Mouse (Mus musculus): ENCODE measurements around the gene Fam168a. TPM values are rescaled to one million over a fixed set of nuclear protein-coding genes. Genes with fewer than 3 reads are reported as not detected.
A peak's percentile ranks its signal among the peaks of the same experiment; 100 is the strongest.

Fam168a gene
- polyA plus RNA-seq, 1 experiment from 2014 or later, result 29.7 TPM

- Histone ChIP-seq H3K4me2 (ENCODE audit: low read length) (no peak overlapping the region), H3K9me3 (replicated peaks; ENCODE audit: low read length) (no peaks in the 10 kb centered on the region), H3K36me3 (ENCODE audit: insufficient read depth, low read length) (no peaks in the 10 kb centered on the region), H3K4me1 (replicated peaks; ENCODE audit: insufficient read depth, low read length) (no peaks in the 10 kb centered on the region), H3K27ac (no peak overlapping the region), H3K9ac (ENCODE audit: low read depth, low read length) (no peak overlapping the region), H3K27me3 (ENCODE audit: insufficient read depth, low read length) (no peaks in the 10 kb centered on the region), H3K4me3 (replicated peaks; ENCODE audit: low read depth, low read length) (no peak overlapping the region)
- DNase-seq (ENCODE audit: low spot score) (no peak), ATAC-seq (replicated peaks; ENCODE audit: low FRiP score, low read depth) (no peak)
- 90% methylated on average over 6 of the region's 6 CpGs for WGBS
- TF ChIP-seq CTCF (IDR thresholded peaks at IDR 0.05; ENCODE audit: low read depth), result no peak
Measured at GRCm38 (mm10) chr7:100847131-100847530, 140.7 kb downstream of the Fam168a start.

DNA sequence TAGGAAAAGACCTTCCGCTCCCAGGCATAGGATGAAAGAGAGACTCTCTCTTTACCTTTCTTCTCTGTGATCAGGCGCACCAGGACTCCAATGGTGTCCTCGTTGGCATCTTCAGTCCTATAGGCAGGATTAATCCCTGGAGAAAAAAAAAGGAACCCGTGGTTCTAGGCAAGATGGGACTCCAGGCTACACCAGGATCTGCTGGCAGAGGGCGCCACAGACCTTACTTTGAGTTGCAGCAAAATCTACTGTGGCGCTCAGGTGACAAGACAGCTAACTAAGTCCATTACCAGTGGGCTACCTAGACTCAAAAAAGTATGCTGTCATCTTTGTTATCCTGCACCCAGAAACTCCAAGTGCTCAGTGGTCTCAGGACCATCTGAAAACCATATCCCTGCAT is 142.3 kb downstream of the Fam168a start:
- Histone ChIP-seq H3K27ac (no peak overlapping the region), H3K9me3 (replicated peaks; ENCODE audit: low read length) (no peaks in the 10 kb centered on the region), H3K9ac (ENCODE audit: low read depth, low read length) (no peak overlapping the region), H3K4me3 (replicated peaks; ENCODE audit: low read depth, low read length) (no peak overlapping the region), H3K36me3 (ENCODE audit: insufficient read depth, low read length) (no peaks in the 10 kb centered on the region), H3K4me2 (ENCODE audit: low read length) (no peak overlapping the region), H3K27me3 (ENCODE audit: insufficient read depth, low read length) (no peaks in the 10 kb centered on the region), H3K4me1 (replicated peaks; ENCODE audit: insufficient read depth, low read length) (peaks cover 3% of the 10 kb centered on the region)
- ATAC-seq (replicated peaks; ENCODE audit: low FRiP score, low read depth), result no peak
- TF ChIP-seq CTCF (IDR thresholded peaks at IDR 0.05; ENCODE audit: low read depth), result peak; percentile 81
- peak; percentile 81 for DNase-seq (ENCODE audit: low spot score)
- WGBS, result 36% methylated on average over 6 of the region's 6 CpGs

DNA sequence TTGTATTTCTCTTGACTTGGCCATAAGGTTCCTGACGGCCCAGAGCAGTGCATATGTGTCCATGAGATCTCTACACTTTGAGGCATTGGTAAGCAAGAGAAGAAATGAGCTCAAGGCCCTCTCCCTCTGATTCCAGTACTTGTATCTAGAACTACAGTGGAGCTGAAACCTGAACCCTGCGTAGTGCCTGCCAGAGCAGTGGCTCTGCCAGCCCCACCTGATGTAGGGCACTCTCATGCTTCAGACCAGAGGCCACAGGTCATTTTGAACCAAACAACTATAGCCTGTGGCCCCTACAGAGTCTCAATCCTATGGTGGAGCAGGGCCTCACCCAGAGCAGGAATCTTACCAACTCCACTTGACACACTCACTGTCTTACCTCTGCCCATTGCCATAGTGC is 143.1 kb downstream of the Fam168a start:
- Histone ChIP-seq H3K27me3 (ENCODE audit: insufficient read depth, low read length) (no peaks in the 10 kb centered on the region), H3K36me3 (ENCODE audit: insufficient read depth, low read length) (no peaks in the 10 kb centered on the region), H3K27ac (no peak overlapping the region), H3K4me2 (ENCODE audit: low read length) (no peak overlapping the region), H3K9ac (ENCODE audit: low read depth, low read length) (no peak overlapping the region), H3K4me1 (replicated peaks; ENCODE audit: insufficient read depth, low read length) (peaks cover 10% of the 10 kb centered on the region), H3K4me3 (replicated peaks; ENCODE audit: low read depth, low read length) (no peak overlapping the region), H3K9me3 (replicated peaks; ENCODE audit: low read length) (no peaks in the 10 kb centered on the region)
- ATAC-seq (replicated peaks; ENCODE audit: low FRiP score, low read depth) (no peak), DNase-seq (ENCODE audit: low spot score) (no peak)
- WGBS, result 94% methylated on average over 2 of the region's 2 CpGs
- no peak for TF ChIP-seq CTCF (IDR thresholded peaks at IDR 0.05; ENCODE audit: low read depth)

DNA sequence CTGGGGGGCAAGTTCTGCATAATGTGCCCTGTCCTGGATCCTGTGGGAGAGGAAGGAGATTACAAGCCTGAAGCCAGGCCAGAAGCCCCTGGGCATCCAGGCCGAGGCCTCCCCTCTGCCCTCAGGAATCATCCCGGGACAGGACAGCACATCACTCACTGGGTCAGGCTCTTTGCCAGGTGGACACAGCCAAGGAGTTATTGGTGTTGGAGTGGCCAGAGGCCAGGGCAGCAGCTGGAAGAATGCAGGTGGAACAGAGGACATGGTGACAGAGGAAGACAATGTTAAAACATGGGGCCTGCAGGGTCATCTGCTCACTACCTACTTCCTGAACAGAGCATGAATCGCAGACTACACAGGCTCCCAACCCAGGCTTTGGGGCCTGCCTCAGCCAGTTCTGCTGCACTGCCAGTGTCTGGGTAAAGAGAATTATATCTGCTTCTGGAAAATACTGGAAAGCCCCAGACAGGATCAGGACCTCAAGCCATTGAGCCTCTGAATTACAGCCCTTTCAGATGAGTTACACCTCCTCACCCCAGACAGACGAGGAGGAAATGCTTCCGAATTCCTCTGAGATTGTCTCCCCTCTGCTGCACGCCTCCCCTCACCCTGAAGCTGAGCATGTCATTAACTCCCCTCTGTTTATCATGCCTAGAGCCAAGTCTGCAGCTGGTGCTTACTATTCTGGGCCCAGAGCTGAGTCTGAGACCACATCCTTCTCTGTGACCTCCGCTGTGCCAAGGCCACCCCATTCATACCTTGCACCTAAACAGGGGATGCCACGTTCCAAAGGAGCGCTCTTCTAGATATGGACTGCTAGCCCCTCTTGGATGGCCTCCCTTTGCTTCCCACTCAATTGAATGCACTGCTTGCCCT is 145.3 kb downstream of the Fam168a start:
- Histone ChIP-seq H3K9me3 (replicated peaks; ENCODE audit: low read length) (no peaks in the 10 kb centered on the region), H3K4me3 (replicated peaks; ENCODE audit: low read depth, low read length) (no peak overlapping the region), H3K4me2 (ENCODE audit: low read length) (no peak overlapping the region), H3K27me3 (ENCODE audit: insufficient read depth, low read length) (no peaks in the 10 kb centered on the region), H3K9ac (ENCODE audit: low read depth, low read length) (0 out of 2 replicates have a peak overlapping the region, but pooled peaks have one; percentile 6), H3K27ac (peak overlapping the region; percentile 54), H3K4me1 (replicated peaks; ENCODE audit: insufficient read depth, low read length) (peaks cover 21% of the 10 kb centered on the region), H3K36me3 (ENCODE audit: insufficient read depth, low read length) (no peaks in the 10 kb centered on the region)
- ATAC-seq (replicated peaks; ENCODE audit: low FRiP score, low read depth) (0 out of 2 replicates have a peak, but pooled peaks have one; percentile 8), DNase-seq (ENCODE audit: low spot score) (peak; percentile 66)
- 36% methylated on average over 9 of the region's 9 CpGs for WGBS
- no peak for TF ChIP-seq CTCF (IDR thresholded peaks at IDR 0.05; ENCODE audit: low read depth)

DNA sequence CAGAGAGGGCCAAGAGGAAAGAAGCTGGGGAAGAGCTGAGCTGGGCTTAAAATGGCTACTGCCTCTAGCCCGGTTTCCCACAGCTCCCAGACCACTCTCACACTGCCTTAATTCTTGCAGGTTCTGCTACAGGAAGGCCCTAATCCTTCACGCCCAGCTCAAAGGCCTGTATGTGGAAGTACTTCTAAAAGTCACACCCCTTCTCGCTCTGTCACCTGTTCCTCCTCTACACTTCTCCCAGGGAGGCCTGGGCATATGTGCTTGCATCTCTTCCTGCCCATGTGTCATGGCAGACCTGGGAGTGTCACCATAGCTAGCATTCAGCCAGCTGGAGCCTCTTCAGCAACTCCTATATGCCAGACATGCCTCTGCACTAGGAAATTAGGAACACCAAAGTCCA is 147.0 kb downstream of the Fam168a start:
- no peak overlapping the region for H3K9ac ChIP-seq (ENCODE audit: low read depth, low read length)
- H3K9me3 ChIP-seq (replicated peaks; ENCODE audit: low read length), result no peaks in the 10 kb centered on the region
- peaks cover 21% of the 10 kb centered on the region for H3K4me1 ChIP-seq (replicated peaks; ENCODE audit: insufficient read depth, low read length)
- DNase-seq (ENCODE audit: low spot score), result no peak
- no peaks in the 10 kb centered on the region for H3K27me3 ChIP-seq (ENCODE audit: insufficient read depth, low read length)
- H3K27ac ChIP-seq, result no peak overlapping the region
- H3K4me3 ChIP-seq (replicated peaks; ENCODE audit: low read depth, low read length), result no peak overlapping the region
- no peak for TF ChIP-seq CTCF (IDR thresholded peaks at IDR 0.05; ENCODE audit: low read depth)
- H3K36me3 ChIP-seq (ENCODE audit: insufficient read depth, low read length), result no peaks in the 10 kb centered on the region
- WGBS, result 72% methylated on average over 3 of the region's 3 CpGs
- no peak for ATAC-seq (replicated peaks; ENCODE audit: low FRiP score, low read depth)
- H3K4me2 ChIP-seq (ENCODE audit: low read length), result no peak overlapping the region

- Histone ChIP-seq H3K27ac (no peak overlapping the region), H3K9me3 (replicated peaks; ENCODE audit: low read length) (no peaks in the 10 kb centered on the region), H3K4me3 (replicated peaks; ENCODE audit: low read depth, low read length) (no peak overlapping the region), H3K9ac (ENCODE audit: low read depth, low read length) (no peak overlapping the region), H3K36me3 (ENCODE audit: insufficient read depth, low read length) (no peaks in the 10 kb centered on the region), H3K27me3 (ENCODE audit: insufficient read depth, low read length) (no peaks in the 10 kb centered on the region), H3K4me1 (replicated peaks; ENCODE audit: insufficient read depth, low read length) (peaks cover 21% of the 10 kb centered on the region), H3K4me2 (ENCODE audit: low read length) (no peak overlapping the region)
- no peak for TF ChIP-seq CTCF (IDR thresholded peaks at IDR 0.05; ENCODE audit: low read depth)
- ATAC-seq (replicated peaks; ENCODE audit: low FRiP score, low read depth) (no peak), DNase-seq (ENCODE audit: low spot score) (no peak)
- WGBS, result 49% methylated on average over 6 of the region's 6 CpGs
Measured at GRCm38 (mm10) chr7:100854137-100854814, 147.8 kb downstream of the Fam168a start.

All from kidney, postnatal 0 days (tissue).